Mouse (Mus musculus) c-Kit-negative CD71-positive TER-119-positive erythroid progenitor cells, embryonic 14.5 days (primary cell): ENCODE results near the gene Hist1h1c.
A peak's percentile ranks its signal among the peaks of the same experiment; 100 is the strongest.
"Not testable (repeated sequence)": the region's sequence is repeated elsewhere in the genome, so short reads cannot be mapped to it uniquely, and the experiment has no call there.

Source experiments
- DNase-seq: peaks from one replicate; pipeline ENCODE4 v3.0.0-alpha.2; 2013; ENCODE audit warnings: low read depth, low spot score

Hist1h1c gene

DNA sequence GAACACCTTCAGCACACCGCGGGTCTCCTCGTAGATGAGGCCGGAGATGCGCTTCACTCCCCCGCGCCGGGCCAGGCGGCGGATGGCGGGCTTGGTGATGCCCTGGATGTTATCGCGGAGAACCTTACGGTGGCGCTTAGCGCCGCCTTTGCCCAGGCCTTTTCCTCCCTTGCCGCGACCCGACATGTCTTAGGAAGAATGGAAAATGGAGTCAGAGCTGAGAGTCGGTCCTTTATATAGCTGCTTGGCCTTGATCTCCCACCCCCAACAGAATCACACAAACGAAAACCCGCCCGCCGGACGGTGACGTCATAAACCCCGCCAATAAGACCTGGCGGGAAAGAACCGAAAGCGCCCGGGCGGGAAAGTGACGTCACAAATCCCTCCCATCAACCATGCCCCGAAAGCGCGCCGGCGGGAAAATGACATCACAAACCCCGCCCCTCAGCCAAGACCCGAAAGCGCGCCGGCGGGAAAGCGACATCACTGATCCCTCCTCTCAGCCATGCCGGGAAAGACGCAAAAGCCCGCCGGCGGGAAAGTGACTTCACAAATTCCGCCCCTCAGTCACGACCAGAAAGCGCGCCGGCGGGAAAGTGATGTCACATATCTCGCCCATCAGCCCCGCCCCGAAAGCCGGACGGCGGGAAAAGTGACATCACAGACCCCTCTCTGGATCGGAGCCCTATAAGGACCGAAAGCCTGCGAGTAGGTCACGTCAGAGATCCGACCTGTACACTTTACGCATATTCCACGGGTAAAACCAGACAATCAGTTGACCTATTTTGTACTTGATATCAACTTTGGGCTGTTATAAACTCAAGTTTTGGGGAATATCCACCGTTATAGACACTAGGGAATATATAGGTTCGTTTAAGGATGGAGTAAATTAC lies 22.6 kb downstream of the Hist1h1c start, which contains the start of gene Hist1h4a:
Hist1h4a (minus strand) TSS at position 259 of the 893 bp plus-strand sequence.
- DNase-seq: peak; percentile 99

DNA sequence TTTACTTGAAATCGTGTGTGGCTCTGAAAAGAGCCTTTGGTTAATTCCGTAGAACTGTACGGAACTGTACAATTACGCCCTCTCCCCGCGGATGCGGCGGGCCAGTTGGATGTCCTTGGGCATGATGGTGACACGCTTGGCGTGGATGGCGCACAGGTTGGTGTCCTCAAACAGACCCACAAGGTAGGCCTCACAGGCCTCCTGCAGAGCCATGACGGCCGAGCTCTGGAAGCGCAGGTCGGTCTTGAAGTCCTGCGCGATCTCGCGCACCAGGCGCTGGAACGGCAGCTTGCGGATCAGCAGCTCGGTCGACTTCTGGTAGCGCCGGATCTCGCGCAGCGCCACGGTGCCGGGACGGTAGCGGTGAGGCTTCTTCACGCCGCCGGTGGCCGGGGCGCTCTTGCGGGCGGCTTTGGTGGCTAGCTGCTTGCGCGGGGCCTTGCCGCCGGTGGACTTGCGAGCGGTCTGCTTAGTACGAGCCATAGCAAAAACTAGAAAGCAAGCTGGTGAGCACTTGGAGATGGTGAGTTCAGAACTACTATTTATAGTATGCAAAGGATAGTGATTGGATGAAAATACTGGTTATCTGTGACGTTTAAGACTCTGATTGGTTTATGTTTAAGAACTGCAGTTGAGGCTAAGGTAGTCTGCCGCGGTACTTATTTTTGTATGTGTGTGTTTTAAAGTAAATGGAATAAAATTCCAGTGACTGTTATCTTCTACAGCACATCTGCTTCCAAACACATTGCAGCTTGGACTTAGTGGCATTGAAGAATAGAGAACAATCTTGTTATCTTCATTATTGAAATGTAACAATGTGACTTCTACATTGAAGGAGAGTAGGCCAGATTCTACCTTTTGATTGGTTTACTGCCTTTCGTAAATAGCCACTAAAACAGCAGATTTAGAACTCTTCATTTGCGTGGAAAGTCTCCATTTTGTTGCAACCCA lies 23.5 kb downstream of the Hist1h1c start, which contains the start of gene Hist1h3a:
Hist1h3a (minus strand) TSS at position 516 of the 951 bp plus-strand sequence.
- DNase-seq: peak; percentile 86

DNA sequence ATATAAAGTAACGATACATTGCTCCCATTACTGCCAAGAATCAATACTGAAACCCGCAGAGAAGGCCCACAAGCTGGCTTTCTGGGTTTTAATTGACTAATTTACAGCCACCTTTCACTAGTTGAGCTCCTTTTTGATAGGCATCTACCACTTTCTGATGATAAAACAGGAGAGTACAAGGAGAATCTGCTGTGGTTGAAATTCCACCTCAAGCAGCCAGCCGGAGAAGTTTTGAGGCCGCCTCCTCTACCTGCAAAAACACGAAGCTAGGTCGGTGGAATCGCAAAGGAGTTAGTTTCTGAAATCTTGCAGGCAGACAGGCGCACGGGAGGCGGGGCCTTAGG lies 24.6 kb downstream of the Hist1h1c start:
- DNase-seq: no peak

DNA sequence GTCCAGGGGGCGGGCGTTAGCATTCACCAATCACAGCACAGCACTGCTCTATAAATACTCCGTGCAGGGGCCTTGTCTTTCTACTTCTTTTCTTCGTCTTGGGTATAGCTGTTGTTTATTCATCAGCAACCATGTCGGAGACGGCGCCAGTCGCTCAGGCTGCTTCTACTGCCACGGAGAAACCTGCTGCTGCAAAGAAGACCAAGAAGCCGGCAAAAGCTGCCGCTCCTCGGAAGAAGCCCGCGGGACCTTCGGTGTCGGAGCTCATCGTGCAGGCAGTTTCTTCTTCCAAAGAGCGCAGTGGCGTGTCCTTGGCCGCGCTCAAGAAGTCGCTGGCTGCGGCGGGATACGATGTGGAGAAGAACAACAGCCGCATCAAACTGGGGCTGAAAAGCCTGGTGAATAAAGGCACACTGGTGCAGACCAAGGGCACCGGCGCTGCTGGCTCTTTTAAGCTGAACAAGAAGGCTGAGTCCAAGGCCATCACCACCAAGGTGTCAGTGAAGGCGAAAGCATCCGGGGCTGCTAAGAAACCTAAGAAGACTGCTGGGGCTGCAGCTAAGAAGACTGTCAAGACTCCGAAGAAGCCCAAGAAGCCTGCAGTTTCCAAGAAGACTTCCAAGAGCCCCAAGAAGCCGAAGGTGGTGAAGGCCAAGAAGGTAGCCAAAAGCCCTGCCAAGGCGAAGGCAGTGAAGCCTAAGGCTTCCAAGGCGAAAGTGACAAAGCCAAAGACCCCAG lies 25.1 kb downstream of the Hist1h1c start, which contains the start of gene Hist1h1a:
Hist1h1a (plus strand) TSS at position 81 of the 738 bp plus-strand sequence.
- DNase-seq: peak; percentile 92

DNA sequence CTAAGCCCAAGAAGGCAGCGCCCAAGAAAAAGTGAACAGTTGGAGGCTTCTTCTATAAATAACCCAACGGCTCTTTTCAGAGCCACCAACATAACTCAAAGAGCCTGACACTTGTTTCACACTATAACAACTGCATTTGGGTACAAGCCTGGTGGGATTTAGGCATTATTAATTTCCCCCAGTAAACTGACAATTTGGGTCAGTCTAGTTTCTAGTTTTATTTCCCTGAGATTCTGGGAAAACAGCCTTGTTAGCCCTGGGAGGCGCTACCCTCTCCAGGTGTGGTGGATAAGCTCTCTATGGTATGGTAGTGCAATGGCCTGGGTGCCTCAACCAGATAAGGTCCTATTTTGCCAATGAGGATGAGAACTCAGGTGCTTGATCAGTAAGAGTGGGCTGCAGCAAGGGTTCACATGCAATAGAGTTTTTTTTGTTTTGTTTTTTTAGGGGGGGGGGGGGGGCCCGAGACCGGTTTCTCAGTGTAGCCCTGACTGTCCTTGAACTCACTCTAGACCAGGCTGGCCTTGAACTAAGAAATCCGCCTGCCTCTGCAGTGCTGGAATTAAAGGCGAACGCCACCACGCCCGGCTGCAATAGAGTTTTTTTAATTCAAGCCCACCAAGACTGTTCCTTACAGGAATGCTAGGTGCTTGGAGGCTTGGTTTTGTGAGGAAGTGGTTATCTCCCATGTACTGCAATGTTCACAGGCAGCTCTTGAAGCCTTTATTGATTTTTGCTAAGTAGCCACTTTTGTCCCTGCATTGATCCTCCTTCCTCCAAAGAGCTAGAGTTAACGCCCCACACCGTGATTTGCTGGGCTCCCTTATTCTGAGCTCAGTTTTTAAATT lies 25.9 kb downstream of the Hist1h1c start:
- DNase-seq: peak; percentile 59

DNA sequence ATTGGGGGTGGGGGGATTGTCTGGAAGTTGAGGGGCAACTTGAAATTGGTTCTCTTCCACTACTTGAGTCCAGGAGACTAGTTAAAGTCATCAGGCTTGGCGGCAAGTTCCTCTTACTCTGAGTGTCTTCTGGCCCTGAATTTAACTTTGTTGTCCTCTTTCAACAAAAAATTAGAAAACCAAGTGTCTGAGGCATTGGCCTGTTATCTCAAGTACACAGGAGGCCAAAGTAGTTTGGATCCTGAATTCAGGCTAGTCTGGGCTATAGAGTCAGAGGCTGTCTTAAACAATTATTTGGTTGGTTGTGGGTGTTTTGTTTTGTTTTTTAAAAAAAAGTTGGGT lies 26.5 kb downstream of the Hist1h1c start:
- DNase-seq: no peak

DNA sequence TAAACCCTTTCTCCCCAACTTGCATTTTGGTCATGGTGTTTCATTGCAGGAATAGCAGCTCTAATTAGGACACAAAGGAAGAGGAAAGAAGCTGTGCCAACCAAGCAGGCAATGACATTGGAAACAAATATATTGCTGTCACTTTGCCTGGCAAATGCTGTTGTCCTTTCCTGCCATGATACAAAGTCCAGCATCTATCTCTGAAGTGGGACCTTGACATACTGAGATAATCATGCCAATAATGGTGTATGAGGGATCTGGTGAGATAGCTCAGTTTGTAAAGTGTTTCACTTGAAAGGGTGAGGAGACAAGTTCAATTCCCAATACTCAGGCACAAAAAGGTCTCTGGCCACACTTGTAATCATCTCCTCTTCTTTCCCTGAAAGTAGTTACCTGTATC lies 28.2 kb downstream of the Hist1h1c start:
- DNase-seq: no peak

DNA sequence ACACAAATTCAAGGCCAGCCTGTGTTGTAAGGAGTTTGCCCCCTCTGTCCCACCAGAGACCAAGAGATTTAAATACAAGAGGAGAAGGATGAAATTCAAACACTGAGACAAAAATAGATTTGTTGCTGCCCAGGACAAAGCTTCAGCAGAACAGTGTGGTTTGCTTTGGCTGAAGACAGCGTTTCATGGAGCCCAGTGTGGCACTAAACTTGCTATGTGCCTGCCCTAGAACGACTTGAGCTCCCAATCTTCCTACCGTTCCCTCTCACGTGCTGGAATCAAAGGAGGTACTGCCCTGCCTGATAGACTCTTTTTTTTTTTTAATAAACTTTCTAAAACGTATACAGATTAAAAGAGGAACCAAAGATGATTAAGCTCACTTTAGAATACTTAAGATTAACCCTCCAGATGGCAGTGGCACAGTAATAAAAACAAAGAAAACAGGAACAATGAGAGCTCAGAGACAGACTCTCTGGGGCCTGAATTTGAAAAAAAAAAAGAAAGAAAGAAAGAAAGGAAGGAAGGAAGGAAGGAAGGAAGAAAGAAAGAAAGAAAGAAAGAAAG lies 30.3 kb downstream of the Hist1h1c start:
- DNase-seq: no peak

DNA sequence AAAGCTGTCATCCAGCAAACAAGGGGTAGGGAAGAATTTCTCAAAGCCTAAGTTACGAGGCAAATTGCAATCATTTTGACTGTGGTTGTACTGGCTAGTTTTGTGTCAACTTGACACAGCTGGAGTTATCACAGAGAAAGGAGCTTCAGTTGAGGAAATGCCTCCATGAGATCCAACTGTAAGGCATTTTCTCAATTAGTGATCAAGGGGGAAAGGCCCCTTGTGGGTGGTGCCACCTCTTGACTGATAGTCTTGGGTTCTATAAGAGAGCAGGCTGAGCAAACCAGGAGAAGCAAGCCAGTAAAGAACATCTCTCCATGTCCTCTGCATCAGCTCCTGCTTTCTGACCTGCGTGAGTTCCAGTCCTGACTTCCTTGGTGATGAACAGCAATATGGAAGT lies 31.0 kb downstream of the Hist1h1c start, which contains the start of gene Trim38:
Trim38 (plus strand) TSS at position 301 of the 400 bp plus-strand sequence.
- not testable (repeated sequence) for DNase-seq

DNA sequence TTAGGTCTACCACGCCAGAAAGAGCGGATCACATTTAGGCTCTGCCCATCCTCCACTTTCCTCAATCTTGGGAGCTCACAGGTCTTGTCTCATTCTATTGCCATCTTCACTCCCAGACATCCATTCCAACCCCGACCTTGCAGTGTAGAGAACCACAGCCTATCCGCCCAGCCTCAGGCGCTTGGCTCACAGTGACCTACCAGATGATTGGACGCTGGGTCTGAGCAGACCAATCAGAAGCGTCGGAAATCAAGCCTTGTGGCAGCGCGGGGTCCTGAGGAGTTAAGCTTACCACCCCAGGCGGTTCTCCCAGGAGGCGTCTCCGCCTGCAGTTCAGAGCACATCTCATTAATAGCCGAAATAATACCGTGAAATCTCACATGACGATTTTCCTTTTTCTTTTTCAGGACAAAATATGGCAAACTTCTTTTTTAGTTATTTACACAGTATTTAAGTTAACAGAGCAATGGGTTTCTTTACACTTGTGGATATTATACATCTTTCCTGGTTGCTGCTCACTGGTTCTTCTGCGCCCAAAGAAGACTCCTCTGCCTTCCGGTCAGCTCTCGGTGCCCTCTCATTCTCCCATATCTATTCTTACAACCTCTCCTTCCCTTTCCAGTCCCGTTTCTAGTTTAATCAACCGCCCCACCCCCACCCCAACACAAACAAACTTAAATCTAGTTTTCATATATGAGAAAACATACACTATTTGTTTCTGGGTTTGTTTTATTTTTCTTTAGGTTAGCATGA lies 34.1 kb downstream of the Hist1h1c start:
- DNase-seq: peak; percentile 72

DNA sequence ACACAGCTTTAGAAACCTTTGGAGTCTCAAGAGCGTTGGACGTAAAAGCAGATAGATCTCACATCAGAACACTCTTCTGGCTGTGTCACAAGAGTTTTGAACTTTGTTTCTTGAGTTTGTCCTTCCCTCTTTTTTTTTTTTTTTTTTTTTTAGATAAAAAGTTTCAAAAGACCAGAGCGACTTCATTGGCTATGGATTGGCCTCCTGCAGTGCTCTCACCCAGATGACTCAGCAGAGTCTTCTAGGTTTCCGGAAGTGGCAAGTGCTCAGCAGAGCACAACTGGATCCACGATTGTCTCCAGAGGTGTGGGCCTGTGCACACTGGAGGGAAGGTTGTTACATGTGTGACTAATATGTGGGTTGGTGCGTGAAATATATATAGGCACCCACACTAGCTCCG lies 39.7 kb downstream of the Hist1h1c start:
- DNase-seq: no peak

DNA sequence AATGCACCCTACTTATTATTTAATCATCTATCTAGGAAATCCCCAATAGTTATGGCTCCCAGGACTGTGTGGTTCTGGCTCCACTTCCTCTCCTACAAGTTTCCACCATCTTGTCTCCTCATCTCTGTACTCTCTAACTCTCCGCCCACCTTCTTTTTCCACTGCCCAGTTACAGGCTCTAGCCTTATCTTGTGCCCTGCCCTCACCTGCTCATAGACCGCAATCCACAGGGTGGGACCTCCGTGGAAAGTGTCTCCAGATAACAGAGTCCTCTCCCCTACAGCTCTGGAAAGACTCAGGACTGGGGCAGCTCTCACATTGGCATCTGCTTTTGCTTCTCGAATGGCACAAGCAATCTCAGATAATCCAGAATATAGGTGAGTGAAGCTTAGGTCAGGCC lies 40.4 kb downstream of the Hist1h1c start:
- DNase-seq: no peak
